33 mouse cellular contexts compared by ENCODE assay signal in the genomic region with DNA sequence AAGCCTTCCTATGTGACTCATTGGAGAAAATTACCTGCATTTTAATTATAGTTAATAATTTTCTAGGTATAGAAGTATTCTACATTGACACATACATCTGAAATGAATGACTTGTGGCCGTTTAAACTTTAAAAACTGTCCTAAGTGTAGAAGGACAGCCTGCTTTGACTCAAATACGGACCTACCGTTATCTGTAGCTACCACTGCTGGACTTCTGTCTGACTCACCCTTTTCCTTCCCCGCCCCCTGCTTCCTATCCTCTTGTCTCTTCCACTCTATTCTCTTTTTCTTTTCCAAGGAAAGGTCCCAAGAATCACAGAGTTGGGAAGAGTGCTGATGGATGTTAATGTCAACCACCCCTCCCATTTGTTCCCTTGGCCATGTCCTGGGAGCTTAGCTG.
"Had no signal": no experiment of that assay in that cellular context is flagged by ENCODE, and none has a peak within 500 bp of the region (broad histone marks: within the 10 kb centered on the region; RNA-seq: fewer than 3 reads in every experiment).

No protein-coding gene starts in this region.

- H3K27ac ChIP-seq: limb, embryonic 10.5 days; limb, embryonic 12.5 days; limb, embryonic 13.5 days; limb, embryonic 15.5 days; liver, embryonic 12.5 days; liver, embryonic 13.5 days; liver, embryonic 14.5 days; liver, embryonic 15.5 days; lung, embryonic 15.5 days; macrophage; midbrain, embryonic 10.5 days; midbrain, embryonic 12.5 days; midbrain, embryonic 13.5 days; midbrain, embryonic 15.5 days; neural tube, embryonic 12.5 days; neural tube, embryonic 13.5 days had no signal

- H3K4me2 ChIP-seq: limb, embryonic 12.5 days; limb, embryonic 13.5 days; limb, embryonic 15.5 days; liver, embryonic 11.5 days; liver, embryonic 12.5 days; liver, embryonic 13.5 days; liver, embryonic 15.5 days; lung, embryonic 14.5 days; lung, embryonic 15.5 days; midbrain, embryonic 11.5 days; midbrain, embryonic 12.5 days; midbrain, embryonic 13.5 days; midbrain, embryonic 15.5 days; neural tube, embryonic 12.5 days; neural tube, embryonic 13.5 days had no signal

- H3K4me3 ChIP-seq: limb, embryonic 10.5 days; limb, embryonic 12.5 days; limb, embryonic 13.5 days; limb, embryonic 15.5 days; liver, embryonic 12.5 days; liver, embryonic 13.5 days; liver, embryonic 15.5 days; lung, embryonic 15.5 days; megakaryocyte, embryonic 14.5 days; midbrain, embryonic 10.5 days; midbrain, embryonic 12.5 days; midbrain, embryonic 13.5 days; midbrain, embryonic 15.5 days; myocyte; neural tube, embryonic 12.5 days; neural tube, embryonic 13.5 days had no signal

- DNase-seq: left cerebral cortex, postnatal 4 days; liver; liver, embryonic 13.5 days; liver, postnatal 0 days; lung, adult 18-20 months; lung, adult 2 months; lung, embryonic 14.5 days; lung, postnatal 10 days; lung, postnatal 14 days; lung, postnatal 36 days; lung, postnatal 4 days; midbrain, embryonic 14.5 days had no signal

- H3K27me3 ChIP-seq: limb, embryonic 12.5 days; limb, embryonic 13.5 days; limb, embryonic 15.5 days; liver, embryonic 12.5 days; liver, embryonic 13.5 days; liver, embryonic 15.5 days; lung, embryonic 15.5 days; megakaryocyte, embryonic 14.5 days; midbrain, embryonic 12.5 days; midbrain, embryonic 13.5 days; midbrain, embryonic 15.5 days; neural tube, embryonic 12.5 days; neural tube, embryonic 13.5 days had no signal

- H3K36me3 ChIP-seq: limb, embryonic 10.5 days; limb, embryonic 12.5 days; limb, embryonic 13.5 days; limb, embryonic 15.5 days; liver, embryonic 12.5 days; liver, embryonic 13.5 days; liver, embryonic 15.5 days; lung, embryonic 15.5 days; midbrain, embryonic 10.5 days; midbrain, embryonic 12.5 days; midbrain, embryonic 13.5 days; midbrain, embryonic 15.5 days; neural tube, embryonic 12.5 days; neural tube, embryonic 13.5 days had no signal

- ATAC-seq: liver, postnatal 0 days; lung, postnatal 0 days; midbrain, embryonic 13.5 days; midbrain, embryonic 15.5 days; midbrain, embryonic 16.5 days had no signal

- H3K9me3 ChIP-seq: limb, embryonic 10.5 days; limb, embryonic 12.5 days; limb, embryonic 13.5 days; limb, embryonic 15.5 days; liver, embryonic 12.5 days; liver, embryonic 13.5 days; liver, embryonic 15.5 days; lung, embryonic 15.5 days; midbrain, embryonic 10.5 days; midbrain, embryonic 12.5 days; midbrain, embryonic 13.5 days; midbrain, embryonic 15.5 days; neural tube, embryonic 12.5 days; neural tube, embryonic 13.5 days had no signal

- H3K9ac ChIP-seq: limb, embryonic 12.5 days; limb, embryonic 13.5 days; limb, embryonic 15.5 days; liver, embryonic 12.5 days; liver, embryonic 13.5 days; liver, embryonic 14.5 days; liver, embryonic 15.5 days; liver, postnatal 0 days; lung, embryonic 14.5 days; lung, embryonic 15.5 days; midbrain, embryonic 12.5 days; midbrain, embryonic 13.5 days; midbrain, embryonic 15.5 days; neural tube, embryonic 12.5 days; neural tube, embryonic 13.5 days had no signal

- H3K4me1 ChIP-seq: limb, embryonic 10.5 days; limb, embryonic 12.5 days; limb, embryonic 13.5 days; limb, embryonic 15.5 days; liver, embryonic 12.5 days; liver, embryonic 13.5 days; liver, embryonic 15.5 days; lung, embryonic 15.5 days; megakaryocyte, embryonic 14.5 days; midbrain, embryonic 10.5 days; midbrain, embryonic 12.5 days; midbrain, embryonic 13.5 days; midbrain, embryonic 15.5 days; neural tube, embryonic 12.5 days; neural tube, embryonic 13.5 days had no signal
